Mouse (Mus musculus) CH12.LX (cell line): ENCODE results near the gene Pacsin1.

Experiments used
- CHD2 ChIP-seq: IDR thresholded peaks from 2 replicates; pipeline ENCODE4 v1.6.1; 2011; ENCODE audit warnings: low read length, improper control_type of control experiment
- CTCF ChIP-seq, 2 experiments: IDR thresholded peaks in 1 of 2; conservative IDR thresholded peaks in 1 of 2; 2 replicates each; pipeline ENCODE4 v1.5.1; 2011 to 2012; ENCODE audit warnings: low read depth in 2 of 2, low read length in 2 of 2, improper control_type of control experiment in 1 of 2, inconsistent platforms in 1 of 2, mild to moderate bottlenecking in 1 of 2, moderate library complexity in 1 of 2
- EP300 ChIP-seq: IDR thresholded peaks from 2 replicates; pipeline ENCODE4 v1.6.1; 2011; ENCODE audit warnings: low read length, improper control_type of control experiment
- MAFK ChIP-seq: IDR thresholded peaks from 2 replicates; pipeline ENCODE4 v1.6.1; 2011; ENCODE audit warnings: low read length, improper control_type of control experiment; ENCODE audit not compliant: insufficient replicate concordance
- MEF2A ChIP-seq: IDR thresholded peaks from 2 replicates; pipeline ENCODE4 v1.6.1; 2014; ENCODE audit warnings: low read depth, mild to moderate bottlenecking, inconsistent platforms, low read length, improper control_type of control experiment, borderline replicate concordance
- MYC ChIP-seq: IDR thresholded peaks from 2 replicates; pipeline ENCODE4 v1.6.1; 2011; ENCODE audit warnings: low read depth, mild to moderate bottlenecking, improper control_type of control experiment, low read length
- POLR2A ChIP-seq: IDR thresholded peaks from 2 replicates; pipeline ENCODE4 v1.6.1; 2011; ENCODE audit warnings: low read depth, mild to moderate bottlenecking, improper control_type of control experiment, low read length
- UBTF ChIP-seq: IDR thresholded peaks from 2 replicates; pipeline ENCODE4 v1.6.1; 2012; ENCODE audit warnings: low read depth, mild to moderate bottlenecking, inconsistent platforms, low read length, improper control_type of control experiment, moderate library complexity
- USF2 ChIP-seq: conservative IDR thresholded peaks from 2 replicates; pipeline ENCODE4 v1.6.1; 2011; ENCODE audit warnings: low read depth, low read length, improper control_type of control experiment
- ZC3H11A ChIP-seq: IDR thresholded peaks from 2 replicates; pipeline ENCODE4 v1.6.1; 2012; ENCODE audit warnings: low read depth, mild to moderate bottlenecking, inconsistent platforms, low read length, improper control_type of control experiment
- ZKSCAN1 ChIP-seq: IDR thresholded peaks from 2 replicates; pipeline ENCODE4 v1.6.1; 2012; ENCODE audit warnings: low read depth, inconsistent platforms, low read length, improper control_type of control experiment, borderline replicate concordance
- ZMIZ1 ChIP-seq: IDR thresholded peaks from 2 replicates; pipeline ENCODE4 v1.6.1; 2012; ENCODE audit warnings: low read depth, mild to moderate bottlenecking, inconsistent platforms, low read length, improper control_type of control experiment

DNA sequence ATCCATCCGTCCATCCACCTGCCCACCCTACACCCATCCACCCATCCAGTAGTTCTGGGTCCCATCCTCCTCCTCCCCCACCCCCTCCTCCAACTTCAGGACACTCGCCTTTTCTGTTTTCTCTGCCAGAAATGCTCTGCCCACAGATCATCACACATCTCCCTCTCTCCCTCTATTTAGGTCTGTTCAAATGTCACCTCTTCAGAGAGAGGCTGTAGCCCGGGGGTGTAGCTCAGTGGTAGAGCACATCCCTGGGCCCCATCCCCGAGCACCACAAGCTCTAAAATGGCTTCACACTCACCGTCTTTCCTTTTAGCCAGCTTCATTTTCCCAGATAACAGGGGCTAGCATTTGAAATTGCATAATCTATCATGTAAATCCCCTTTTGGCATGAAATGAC lies 22.4 kb downstream of the Pacsin1 start:
- TF ChIP-seq POLR2A (no peak), ZMIZ1 (no peak), MAFK (no peak), MYC (no peak), CHD2 (no peak), CTCF (conservative IDR thresholded peaks at IDR 0.05 in 1 of 2, IDR thresholded peaks at IDR 0.05 in 1 of 2; ENCODE audit: low read depth in 2 of 2, low read length in 2 of 2) (no peak), EP300 (no peak), MEF2A (no peak), ZC3H11A (no peak), UBTF (no peak), USF2 (no peak), ZKSCAN1 (no peak)
